8 mouse cellular contexts compared by ENCODE assay signal in the genomic region with DNA sequence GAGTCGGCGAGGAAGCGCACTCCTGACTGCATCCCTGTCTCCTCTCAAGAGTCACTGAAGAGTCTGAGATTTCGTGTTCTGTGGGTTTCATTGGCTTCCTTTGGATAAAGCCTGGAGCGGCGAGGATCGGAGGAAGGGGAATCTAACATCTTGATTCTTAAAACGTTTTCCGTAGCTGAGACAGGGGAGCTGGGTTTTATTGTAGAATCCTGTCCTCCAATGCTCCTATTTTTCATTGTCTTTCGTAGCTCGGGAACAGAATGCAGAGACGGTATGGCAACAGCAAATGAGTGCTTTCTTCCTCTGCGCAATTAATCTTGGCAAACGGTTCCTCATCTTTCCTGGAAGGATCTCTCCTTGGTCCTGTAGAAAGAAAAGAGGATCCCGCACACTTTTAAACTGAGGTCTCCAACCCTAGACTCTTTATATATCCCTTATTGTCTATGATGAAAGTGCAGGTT. TPM values are rescaled to one million over a fixed set of nuclear protein-coding genes. Genes with fewer than 3 reads are reported as not detected.
DNase-seq lines count a peak whose midpoint lies in the region; ATAC-seq and TF ChIP-seq lines count a peak whose summit lies in the region.

No protein-coding gene starts in this region.

- peaks cover 59% of the 10 kb centered on the region for H3K27me3 ChIP-seq in megakaryocyte, embryonic 14.5 days (replicated peaks)
- no peaks in the 10 kb centered on the region; the same call in 1 of the 2 replicates for H3K27me3 ChIP-seq in hindbrain, postnatal 0 days (ENCODE audit: insufficient read depth, low read length)

- H3K4me1 ChIP-seq in megakaryocyte, embryonic 14.5 days = peaks cover 51% of the 10 kb centered on the region
- no peaks in the 10 kb centered on the region for H3K4me1 ChIP-seq in hindbrain, postnatal 0 days (ENCODE audit: insufficient read depth, low read length)

- no peaks in the 10 kb centered on the region for H3K36me3 ChIP-seq in megakaryocyte, embryonic 14.5 days (replicated peaks; ENCODE audit: low read length)
- no peaks in the 10 kb centered on the region for H3K36me3 ChIP-seq in hindbrain, postnatal 0 days (ENCODE audit: insufficient read depth, low read length)

- WGBS in hindbrain, postnatal 0 days = 1% methylated on average over 15 of the region's 15 CpGs

- H3K4me2 ChIP-seq in hindbrain, postnatal 0 days (ENCODE audit: low read depth, low read length) = peak overlapping the region; percentile 65

- peak overlapping the region; percentile 90 for H3K4me3 ChIP-seq in megakaryocyte, embryonic 14.5 days (replicated peaks)
- peak overlapping the region; percentile 57 for H3K4me3 ChIP-seq in hindbrain, postnatal 0 days (ENCODE audit: low read length)

- no peak for TF ChIP-seq CTCF in hindbrain, postnatal 0 days (IDR thresholded peaks at IDR 0.05; ENCODE audit: low read depth)

- H3K27ac ChIP-seq in hindbrain, postnatal 0 days = no peak overlapping the region

- H3K9ac ChIP-seq in hindbrain, postnatal 0 days (replicated peaks; ENCODE audit: low read length) = peak overlapping the region; percentile 58

- H3K9me3 ChIP-seq in megakaryocyte, embryonic 14.5 days = peaks cover 7% of the 10 kb centered on the region; the same call in 1 of the 2 replicates
- H3K9me3 ChIP-seq in hindbrain, postnatal 0 days (ENCODE audit: low read length) = no peaks in the 10 kb centered on the region

- ATAC-seq in cerebellum, adult (ENCODE audit: insufficient number of reproducible peaks, low FRiP score, low TSS enrichment) = peak; percentile 43; the same call in 1 of the 2 replicates
- no peak for ATAC-seq in megakaryocyte, adult 5-6 weeks (ENCODE audit: poor library complexity, severe bottlenecking)
- ATAC-seq in hindbrain, postnatal 0 days = no peak

- no peak for DNase-seq in cerebellum, adult 9-10 months
- peak; percentile 43 for DNase-seq in hindbrain, postnatal 0 days (ENCODE audit: low spot score)
- DNase-seq in neural tube, embryonic 10.5 days (ENCODE audit: extremely low spot score, low spot score) = peak; percentile 51
- no peak for DNase-seq in ovary, postnatal 14 days (ENCODE audit: low spot score)
- no peak for DNase-seq in natural killer cell, adult 2 months (ENCODE audit: low spot score in 2 of 2)

RNA-seq across cellular contexts. Expression of a gene that starts 33.3 kb away (rescaled TPM):
- not detected in 2 replicates for polyA plus RNA-seq in megakaryocyte, embryonic 14.5 days (2012; ENCODE audit: insufficient read depth, low replicate concordance)
- not detected in 2 replicates for total RNA-seq in megakaryocyte, adult 5-6 weeks (2015)
- not detected in 2 replicates for total RNA-seq in megakaryocyte, adult 5-6 weeks (2017)
- not detected in 2 replicates for total RNA-seq in hindbrain, postnatal 0 days (2014; rRNA removed)
- not detected in 2 replicates for polyA plus RNA-seq in hindbrain, postnatal 0 days (2015; fragmentation: Nextera tagmentation; extraction: Ambion mirVana)

RNA-seq across cellular contexts. Expression of a gene that starts 52.7 kb away (rescaled TPM):
- polyA plus RNA-seq in megakaryocyte, embryonic 14.5 days (2012; ENCODE audit: insufficient read depth, low replicate concordance) = not detected in 2 replicates
- total RNA-seq in megakaryocyte, adult 5-6 weeks (2015) = not detected in 2 replicates
- not detected in 2 replicates for total RNA-seq in megakaryocyte, adult 5-6 weeks (2017)
- 0.32 and 0.84 TPM in 2 replicates for total RNA-seq in hindbrain, postnatal 0 days (2014; rRNA removed)
- polyA plus RNA-seq in hindbrain, postnatal 0 days (2015; fragmentation: Nextera tagmentation; extraction: Ambion mirVana) = 0.59 and 0.61 TPM in 2 replicates

Comparison
In these comparisons a context has a peak if more than half of its experiments do, and no peak if none do; other contexts are left out.
1. DNase-seq: peak in hindbrain, postnatal 0 days (single experiment) and neural tube, embryonic 10.5 days (single experiment); none in cerebellum, adult 9-10 months (single experiment), ovary, postnatal 14 days (single experiment) and natural killer cell, adult 2 months (0 of 2).